Mouse (Mus musculus): Measurements from ENCODE around the gene Hsd11b1. TPM values are rescaled to one million over a fixed set of nuclear protein-coding genes. Genes with fewer than 3 reads are reported as not detected.

Gene Hsd11b1
- total and polyA plus RNA-seq, 3 experiments, result not detected

DNA sequence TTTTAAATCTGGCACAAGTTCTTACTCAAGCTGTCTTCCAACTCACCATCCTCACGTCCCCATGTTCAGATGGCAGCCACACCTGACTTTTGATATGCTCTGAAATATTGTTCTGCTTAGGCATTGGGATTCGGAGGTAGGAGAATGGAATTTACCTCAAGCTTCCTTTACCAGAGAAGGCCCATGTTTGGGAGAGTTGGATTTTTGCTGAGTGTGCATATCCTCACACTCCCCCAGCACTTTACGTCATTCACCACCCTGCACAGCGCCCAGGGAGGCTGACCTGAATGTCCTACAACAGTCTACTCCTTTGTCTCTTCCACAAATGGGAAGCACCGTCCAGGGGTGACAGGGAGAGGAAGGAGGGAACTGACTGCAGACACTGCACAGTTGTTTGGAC lies 43.5 kb downstream of the Hsd11b1 start:
- TF ChIP-seq RCOR1 (IDR thresholded peaks at IDR 0.05; ENCODE audit: low read depth, low read length) (no peak), MAFK (IDR thresholded peaks at IDR 0.05; ENCODE audit: borderline replicate concordance, low read depth, low read length) (peak; percentile 23; the same call in 1 of the 2 replicates)
- no peaks in the 10 kb centered on the region for H3K79me2 ChIP-seq (ENCODE audit: control insufficient read depth, insufficient read depth, low read length, poor library complexity)
- no peak overlapping the region for H3K9ac ChIP-seq (ENCODE audit: control insufficient read depth, low read depth, low read length, poor library complexity, severe bottlenecking)
- peaks cover 0 to 9% of the 10 kb centered on the region in 2 experiments; a peak in 3 of 4 replicates for H3K27me3 ChIP-seq (ENCODE audit: control insufficient read depth in 1 of 2, insufficient read depth in 2 of 2, low read length in 2 of 2)
- no peak overlapping the region for H3K4me3 ChIP-seq (ENCODE audit: control insufficient read depth in 1 of 2, insufficient read depth in 1 of 2, low read depth in 2 of 2, low read length in 2 of 2)
- H3K27ac ChIP-seq (ENCODE audit: control insufficient read depth, low read depth, low read length), result no peak overlapping the region
- H3K4me1 ChIP-seq (ENCODE audit: control insufficient read depth in 1 of 2, insufficient read depth in 2 of 2, low read length in 2 of 2), result no peaks in the 10 kb centered on the region
- DNase-seq (ENCODE audit: low read depth, low spot score), result no peak
- no peaks in the 10 kb centered on the region for H3K36me3 ChIP-seq (ENCODE audit: control insufficient read depth in 1 of 2, insufficient read depth in 2 of 2, low read length in 2 of 2)
- no peaks in the 10 kb centered on the region for H3K9me3 ChIP-seq (replicated peaks; ENCODE audit: insufficient read depth, low read length)

DNA sequence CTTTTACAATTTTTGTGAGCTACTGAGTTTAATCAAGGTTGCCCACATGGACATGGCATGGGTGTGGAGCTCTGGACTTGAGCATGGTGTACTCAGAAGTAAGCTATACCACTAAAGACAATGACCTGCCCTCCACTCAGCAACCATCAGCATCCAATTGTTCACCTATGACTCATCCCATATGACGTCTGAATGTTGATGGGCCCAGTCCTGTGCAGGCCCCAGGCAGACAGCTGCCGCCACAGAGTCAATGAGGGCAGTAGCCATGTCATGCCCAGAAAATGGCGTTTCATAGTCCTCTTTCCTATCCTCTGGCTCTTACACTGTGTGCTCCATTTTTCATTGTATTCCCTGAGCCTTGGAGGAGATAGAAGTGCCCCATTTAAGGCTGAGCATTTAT lies 47.9 kb downstream of the Hsd11b1 start:
- Histone ChIP-seq H3K27ac (ENCODE audit: control insufficient read depth, low read depth, low read length) (no peak overlapping the region), H3K4me1 (ENCODE audit: control insufficient read depth in 1 of 2, insufficient read depth in 2 of 2, low read length in 2 of 2) (no peaks in the 10 kb centered on the region), H3K4me3 (ENCODE audit: control insufficient read depth in 1 of 2, insufficient read depth in 1 of 2, low read depth in 2 of 2, low read length in 2 of 2) (no peak overlapping the region), H3K9ac (ENCODE audit: control insufficient read depth, low read depth, low read length, poor library complexity, severe bottlenecking) (no peak overlapping the region), H3K36me3 (ENCODE audit: control insufficient read depth in 1 of 2, insufficient read depth in 2 of 2, low read length in 2 of 2) (no peaks in the 10 kb centered on the region), H3K27me3 (ENCODE audit: control insufficient read depth in 1 of 2, insufficient read depth in 2 of 2, low read length in 2 of 2) (no peaks in the 10 kb centered on the region; a peak in 1 of 4 replicates), H3K79me2 (ENCODE audit: control insufficient read depth, insufficient read depth, low read length, poor library complexity) (no peaks in the 10 kb centered on the region), H3K9me3 (replicated peaks; ENCODE audit: insufficient read depth, low read length) (no peaks in the 10 kb centered on the region)
- DNase-seq (ENCODE audit: low read depth, low spot score), result no peak
- TF ChIP-seq BHLHE40 (IDR thresholded peaks at IDR 0.05; ENCODE audit: borderline replicate concordance, low read depth, low read length) (no peak), E2F4 (IDR thresholded peaks at IDR 0.05; ENCODE audit: borderline replicate concordance, low read depth, low read length) (no peak), JUND (IDR thresholded peaks at IDR 0.05; ENCODE audit: low read depth, low read length) (no peak), MEF2A (IDR thresholded peaks at IDR 0.05; ENCODE audit: extremely low read depth, insufficient replicate concordance, low read depth, low read length, poor library complexity, severe bottlenecking) (no peak), ZC3H11A (IDR thresholded peaks at IDR 0.05; ENCODE audit: low read depth, low read length) (no peak), TBP (IDR thresholded peaks at IDR 0.05; ENCODE audit: low read depth, low read length) (no peak), NELFE (IDR thresholded peaks at IDR 0.05; ENCODE audit: low read depth, low read length) (no peak), KAT2A (conservative IDR thresholded peaks at IDR 0.05; ENCODE audit: low read depth, low read length) (no peak), MYB (IDR thresholded peaks at IDR 0.05; ENCODE audit: low read depth, low read length) (no peak)

DNA sequence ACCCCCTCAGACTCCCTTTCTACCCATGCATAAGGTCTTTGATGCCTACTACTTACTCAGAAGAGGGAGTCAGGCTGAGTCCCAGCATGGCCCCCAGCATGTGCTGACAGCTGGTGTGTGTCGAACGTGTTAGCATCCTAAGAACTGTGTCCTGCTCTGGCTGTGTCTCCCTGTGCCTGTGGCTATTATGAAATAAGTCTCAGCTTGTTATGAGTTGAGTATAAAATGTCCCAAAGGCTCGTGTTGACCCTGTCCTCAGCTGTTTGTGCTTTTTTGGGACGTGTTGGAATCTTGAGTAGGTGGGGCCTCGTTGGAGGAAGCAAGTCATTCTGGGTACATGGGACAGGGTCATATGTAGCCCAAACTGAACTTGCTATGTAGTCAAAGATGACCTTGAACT lies 49.8 kb downstream of the Hsd11b1 start:
- Histone ChIP-seq H3K27ac (ENCODE audit: control insufficient read depth, low read depth, low read length) (no peak overlapping the region), H3K4me3 (ENCODE audit: control insufficient read depth in 1 of 2, insufficient read depth in 1 of 2, low read depth in 2 of 2, low read length in 2 of 2) (no peak overlapping the region), H3K9ac (ENCODE audit: control insufficient read depth, low read depth, low read length, poor library complexity, severe bottlenecking) (no peak overlapping the region), H3K36me3 (ENCODE audit: control insufficient read depth in 1 of 2, insufficient read depth in 2 of 2, low read length in 2 of 2) (no peaks in the 10 kb centered on the region), H3K4me1 (ENCODE audit: control insufficient read depth in 1 of 2, insufficient read depth in 2 of 2, low read length in 2 of 2) (no peaks in the 10 kb centered on the region), H3K9me3 (replicated peaks; ENCODE audit: insufficient read depth, low read length) (no peaks in the 10 kb centered on the region), H3K79me2 (ENCODE audit: control insufficient read depth, insufficient read depth, low read length, poor library complexity) (no peaks in the 10 kb centered on the region), H3K27me3 (ENCODE audit: control insufficient read depth in 1 of 2, insufficient read depth in 2 of 2, low read length in 2 of 2) (no peaks in the 10 kb centered on the region; a peak in 1 of 4 replicates)
- TF ChIP-seq SMC3 (IDR thresholded peaks at IDR 0.05; ENCODE audit: low read depth, low read length), result no peak
- TF ChIP-seq CHD1 (IDR thresholded peaks at IDR 0.05; ENCODE audit: low read depth, low read length), result no peak
- TF ChIP-seq HCFC1 (IDR thresholded peaks at IDR 0.05; ENCODE audit: low read depth, low read length), result no peak
- no peak for TF ChIP-seq ZMIZ1 (IDR thresholded peaks at IDR 0.05; ENCODE audit: low read depth, low read length)
- TF ChIP-seq GATA1 (IDR thresholded peaks at IDR 0.05; ENCODE audit: low read depth, low read length), result no peak
- TF ChIP-seq MYB (IDR thresholded peaks at IDR 0.05; ENCODE audit: low read depth, low read length), result no peak
- TF ChIP-seq RCOR1 (IDR thresholded peaks at IDR 0.05; ENCODE audit: low read depth, low read length), result no peak
- TF ChIP-seq USF1 (IDR thresholded peaks at IDR 0.05; ENCODE audit: low read depth, low read length), result no peak
- TF ChIP-seq GABPA (IDR thresholded peaks at IDR 0.05; ENCODE audit: low read depth, low read length), result no peak
- TF ChIP-seq SIN3A (IDR thresholded peaks at IDR 0.05; ENCODE audit: low read length), result no peak
- TF ChIP-seq POLR2AphosphoS5 (IDR thresholded peaks at IDR 0.05; ENCODE audit: borderline replicate concordance, low read depth, low read length), result no peak
- no peak for TF ChIP-seq ZC3H11A (IDR thresholded peaks at IDR 0.05; ENCODE audit: low read depth, low read length)
- TF ChIP-seq TBP (IDR thresholded peaks at IDR 0.05; ENCODE audit: low read depth, low read length), result no peak
- TF ChIP-seq ZKSCAN1 (IDR thresholded peaks at IDR 0.05; ENCODE audit: low read depth, low read length), result no peak
- DNase-seq (ENCODE audit: low read depth, low spot score), result no peak

All from MEL (cell line).